Mouse (Mus musculus) kidney, adult 2 months (tissue): ENCODE results near the gene Prkg2.

Source experiments
- CTCF ChIP-seq: fragments of 200-500 bp; conservative IDR thresholded peaks from 2 replicates; pipeline ENCODE4 v1.5.1; 2011; ENCODE audit warnings: low read depth, mild to moderate bottlenecking, control low read depth, low read length, moderate library complexity, mixed read lengths; ENCODE audit not compliant: insufficient read depth, insufficient read length
- POLR2A ChIP-seq: fragments of 200-500 bp; IDR thresholded peaks from one replicate; pipeline ENCODE4 v1.6.1; 2011; ENCODE audit warnings: low read depth, low read length, control low read depth

- no peak for TF ChIP-seq CTCF
- TF ChIP-seq POLR2A: no peak
These were observed 98.0 kb downstream of the Prkg2 start for GRCm38 (mm10) chr5:98939116-98939515.
